In the genomic region with DNA sequence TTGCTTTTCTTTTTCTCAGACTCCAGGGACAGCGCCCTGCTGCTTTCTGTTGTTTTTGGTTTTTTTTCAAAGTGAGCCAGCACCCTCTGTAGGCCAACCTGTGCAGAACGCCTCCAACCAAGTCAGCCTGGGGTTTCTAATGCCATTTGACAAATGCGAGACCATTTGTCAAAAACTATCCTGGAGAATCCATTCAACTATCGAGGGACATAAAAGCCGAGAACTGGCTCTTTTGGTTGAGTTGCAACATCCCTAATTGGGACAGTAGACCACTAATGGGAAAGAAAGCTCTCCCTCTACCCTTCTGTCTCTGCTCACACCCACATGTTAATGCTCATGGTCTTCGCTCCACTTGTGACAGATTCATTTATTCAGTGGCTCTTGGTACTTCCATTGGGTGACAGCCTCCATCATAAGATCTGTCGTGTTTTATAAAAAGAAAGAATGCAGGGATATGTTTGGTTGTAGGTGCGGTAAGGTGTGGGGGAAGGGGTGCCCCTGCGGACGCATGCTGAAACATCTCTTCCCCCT, we compare ENCODE assay signal across 8 mouse cellular contexts. TPM values are rescaled to one million over a fixed set of nuclear protein-coding genes. Genes with fewer than 3 reads are reported as not detected.
DNase-seq lines count a peak whose midpoint lies in the region; ATAC-seq lines count a peak whose summit lies in the region.

No protein-coding gene starts in this region.

- WGBS in hindbrain, embryonic 16.5 days: 40% methylated on average over 10 of the region's 10 CpGs

- DNase-seq in T-cell, adult 2 months (ENCODE audit: low spot score): peak; percentile 53
- peak; percentile 68 to 75 for DNase-seq in cerebellum, postnatal 10 days
- DNase-seq in frontal cortex, postnatal 36 days (ENCODE audit: low spot score in 2 of 2): peak; percentile 67 to 82
- DNase-seq in layer of hippocampus, postnatal 36 days: peak; percentile 54 to 65
- DNase-seq in lung, postnatal 14 days: peak; percentile 72
- DNase-seq in ovary, postnatal 36 days (ENCODE audit: low spot score): peak; percentile 50
- DNase-seq in yolk sac, embryonic 10.5 days (ENCODE audit: low spot score): peak; percentile 66

- no peak overlapping the region for H3K27ac ChIP-seq in hindbrain, embryonic 16.5 days (ENCODE audit: low read depth, low read length)

- no peaks in the 10 kb centered on the region for H3K36me3 ChIP-seq in hindbrain, embryonic 16.5 days (ENCODE audit: control insufficient read depth, insufficient read depth, low read length)

- peak overlapping the region; percentile 69 for H3K4me2 ChIP-seq in hindbrain, embryonic 16.5 days (ENCODE audit: low read length)

- peak; percentile 89 for ATAC-seq in hindbrain, embryonic 16.5 days

- H3K4me1 ChIP-seq in hindbrain, embryonic 16.5 days (ENCODE audit: control insufficient read depth, insufficient read depth, low read depth, low read length): peaks cover 5% of the 10 kb centered on the region; the same call in 1 of the 2 replicates

- no peaks in the 10 kb centered on the region for H3K27me3 ChIP-seq in hindbrain, embryonic 16.5 days (replicated peaks; ENCODE audit: control insufficient read depth, insufficient read depth, low read length)

- H3K9ac ChIP-seq in hindbrain, embryonic 16.5 days (ENCODE audit: low read depth, low read length): no peak overlapping the region; the same call in 1 of the 2 replicates

- H3K9me3 ChIP-seq in hindbrain, embryonic 16.5 days (ENCODE audit: control insufficient read depth, low read length): no peaks in the 10 kb centered on the region

- peak overlapping the region; percentile 32 for H3K4me3 ChIP-seq in hindbrain, embryonic 16.5 days (ENCODE audit: low read length)

RNA-seq across cellular contexts. Expression of gene Eea1, which starts 45.5 kb away (rescaled TPM):
- 21.6 and 23.2 TPM in 2 replicates for polyA plus RNA-seq in hindbrain, embryonic 16.5 days (2015; fragmentation: Nextera tagmentation; extraction: Ambion mirVana)
- total RNA-seq in layer of hippocampus, postnatal 36 days (2021): 10 to 100 TPM; 36.1 to 36.7 TPM

RNA-seq across cellular contexts. Expression of gene Gm33543, which starts 52.2 kb away (rescaled TPM):
- not detected in 2 replicates for polyA plus RNA-seq in hindbrain, embryonic 16.5 days (2015; fragmentation: Nextera tagmentation; extraction: Ambion mirVana)
- total RNA-seq in layer of hippocampus, postnatal 36 days (2021): not detected
